Mouse (Mus musculus): Measurements from ENCODE around the gene Tmem119. TPM values are rescaled to one million over a fixed set of nuclear protein-coding genes. Genes with fewer than 3 reads are reported as not detected.

Gene Tmem119
- 10 to 100 TPM; 22.0 to 25.7 TPM for total RNA-seq (2021)

- DNase-seq = peak in 1 of 2 experiments; percentile 37
Observed at GRCm38 (mm10) chr5:113800280-113800679, at the start of gene Tmem119. TSS of gene Tmem119 (minus strand) at chr5:113800516.

GRCm38 (mm10) chr5:113847636-113848035, 47.3 kb upstream of the Tmem119 start:
- no peak for DNase-seq

- DNase-seq = no peak
Observed at GRCm38 (mm10) chr5:113846656-113847055, 46.3 kb upstream of the Tmem119 start.

GRCm38 (mm10) chr5:113845627-113846026, 45.3 kb upstream of the Tmem119 start:
- no peak for DNase-seq

- peak; percentile 67 for DNase-seq
Observed at GRCm38 (mm10) chr5:113844721-113845120, 44.4 kb upstream of the Tmem119 start.

- no peak for DNase-seq
Observed at GRCm38 (mm10) chr5:113844106-113844505, 43.8 kb upstream of the Tmem119 start.

GRCm38 (mm10) chr5:113842906-113843305, 42.6 kb upstream of the Tmem119 start:
- DNase-seq = no peak

DNA sequence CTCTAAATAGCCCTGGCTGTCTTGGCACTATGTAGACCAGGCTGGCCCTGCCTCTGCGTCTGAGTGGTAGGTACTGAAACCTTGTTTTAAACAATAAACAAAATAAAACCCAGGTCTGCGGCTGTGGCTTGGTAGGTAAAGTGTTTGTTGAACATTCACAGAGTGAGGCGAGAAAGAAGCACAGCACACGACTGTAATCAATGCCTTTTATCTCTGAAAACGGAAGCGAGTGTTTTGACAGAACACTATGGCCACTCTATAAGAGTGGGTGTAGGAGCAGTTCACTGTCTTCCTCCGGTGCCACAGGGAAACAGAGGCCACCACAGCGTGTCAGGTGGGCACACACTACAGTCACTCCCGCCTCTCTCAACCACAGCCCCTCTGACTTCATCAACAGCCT, 41.9 kb upstream of the Tmem119 start:
- no peak for DNase-seq

GRCm38 (mm10) chr5:113841243-113842225, 41.2 kb upstream of the Tmem119 start:
- no peak for DNase-seq

GRCm38 (mm10) chr5:113840443-113840842, 40.1 kb upstream of the Tmem119 start:
- no peak for DNase-seq

DNA sequence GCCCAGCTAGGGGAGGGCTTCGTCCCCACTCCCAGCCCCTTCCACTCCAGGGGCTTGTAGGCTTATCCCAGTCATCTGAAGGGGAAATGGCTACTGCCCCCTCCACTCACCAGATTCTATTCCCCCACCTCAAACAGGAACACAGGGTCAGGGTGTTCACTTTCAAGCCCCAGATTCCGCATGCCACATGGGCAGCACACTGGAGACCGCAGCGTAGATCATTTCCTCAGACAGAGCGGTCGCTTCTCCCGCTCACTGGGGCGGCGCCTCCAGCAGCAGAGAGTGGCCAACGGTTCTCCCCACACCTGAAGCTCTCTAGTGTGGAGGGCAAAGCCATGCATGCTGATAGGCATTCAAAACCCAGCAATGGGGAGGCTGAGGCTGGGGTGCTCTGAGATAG, 36.6 kb upstream of the Tmem119 start:
- DNase-seq = no peak

DNA sequence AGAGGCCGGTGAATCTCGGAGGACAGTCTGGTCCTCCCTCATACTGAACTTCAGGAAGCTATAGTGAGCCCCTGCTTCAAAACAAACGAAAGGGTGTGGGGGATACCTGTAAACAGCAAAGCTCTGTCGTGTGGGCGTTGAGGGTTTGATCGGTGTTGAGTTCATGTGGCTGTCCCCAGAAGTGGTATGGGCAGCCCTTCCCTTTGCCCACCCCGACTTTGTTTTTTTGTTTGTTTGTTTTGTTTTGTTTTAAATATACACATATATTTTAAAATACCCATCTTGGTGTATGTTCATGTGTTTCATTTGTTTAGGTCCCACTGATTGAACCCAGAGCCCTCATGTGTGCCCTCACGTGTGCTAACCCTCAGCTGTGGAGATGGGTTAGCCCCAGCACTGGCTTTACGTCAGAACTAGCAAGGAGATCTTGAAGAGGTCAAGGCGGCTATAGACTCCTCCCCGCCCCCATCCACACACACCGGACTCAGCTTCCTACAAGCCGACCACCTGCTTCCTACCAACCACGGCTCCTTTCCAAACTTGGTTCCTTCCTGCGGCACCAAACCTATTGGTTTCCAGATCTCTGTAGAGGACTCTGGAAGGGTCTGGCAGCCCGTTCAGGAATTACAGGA, 33.1 kb upstream of the Tmem119 start:
- DNase-seq = no peak

DNA sequence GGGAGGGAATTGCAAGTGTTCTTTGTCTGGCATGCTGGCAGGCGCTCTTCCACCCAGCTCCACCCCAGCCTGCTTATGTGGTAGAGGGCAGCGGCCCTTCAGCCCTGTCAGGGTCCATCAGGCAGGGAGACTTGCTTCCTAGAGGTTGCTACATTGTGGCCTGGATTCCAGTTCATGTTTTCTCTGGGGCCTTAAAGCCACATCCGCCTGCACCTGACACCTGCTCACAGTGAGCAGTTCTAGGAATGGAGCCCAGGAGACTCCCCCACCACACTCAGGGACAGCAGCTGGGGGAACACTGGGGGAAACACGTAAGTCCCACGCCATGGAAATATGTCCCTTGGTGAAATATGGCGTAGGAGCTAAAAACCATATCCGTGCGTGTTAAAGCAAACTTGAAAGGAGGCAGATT, 32.2 kb upstream of the Tmem119 start, which contains the start of gene Selplg:
TSS of gene Selplg (minus strand) at position 155 of the 412 bp plus-strand sequence.
- no peak for DNase-seq

DNA sequence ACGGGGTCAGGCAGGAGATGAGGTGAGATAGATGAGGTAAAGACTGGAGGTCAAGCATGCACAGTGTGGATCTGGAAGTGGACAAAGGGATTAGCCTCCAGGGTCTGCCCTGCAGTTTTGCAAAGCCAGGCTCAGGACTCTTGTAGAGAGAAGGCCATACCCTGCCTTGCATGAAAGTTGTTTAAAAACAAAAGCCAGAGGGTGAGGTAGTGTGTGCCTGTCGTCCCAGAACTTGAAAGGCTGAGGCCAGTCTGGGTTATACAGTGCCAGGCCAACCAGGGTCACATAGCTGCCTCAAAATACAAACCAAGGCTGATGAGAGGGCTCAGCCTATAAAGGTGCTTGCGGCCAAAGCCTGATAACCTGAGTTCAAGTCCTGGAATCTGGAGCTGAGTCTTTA, 31.4 kb upstream of the Tmem119 start:
- no peak for DNase-seq

- no peak for DNase-seq
Observed at GRCm38 (mm10) chr5:113830796-113831195, 30.5 kb upstream of the Tmem119 start.

- no peak for DNase-seq
Observed at GRCm38 (mm10) chr5:113830292-113830643, 30.0 kb upstream of the Tmem119 start.

- DNase-seq = no peak
Observed at GRCm38 (mm10) chr5:113829566-113830291, 29.4 kb upstream of the Tmem119 start.

- DNase-seq = no peak
Observed at GRCm38 (mm10) chr5:113828481-113828880, 28.2 kb upstream of the Tmem119 start.

GRCm38 (mm10) chr5:113827991-113828411, 27.7 kb upstream of the Tmem119 start:
- DNase-seq = no peak

DNA sequence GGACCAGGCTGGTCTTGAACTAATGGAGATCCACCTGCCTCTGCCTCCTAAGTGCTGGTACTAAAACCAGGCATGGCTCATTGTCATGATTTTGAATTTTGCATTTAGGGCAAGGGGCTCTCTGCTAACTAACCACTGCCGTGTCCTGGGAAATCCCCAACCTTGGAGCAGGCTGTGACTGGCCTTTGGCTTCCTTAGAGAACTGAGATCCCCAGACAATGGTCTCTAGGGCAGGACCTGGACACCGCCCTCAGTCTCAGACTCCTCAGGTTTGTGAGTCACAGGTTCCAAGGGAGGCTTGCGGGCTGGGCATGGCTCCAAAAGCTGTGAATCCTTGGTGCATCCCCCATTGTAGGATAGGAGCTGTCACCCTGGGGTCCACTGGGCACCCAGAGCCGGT, 26.3 kb upstream of the Tmem119 start:
- no peak for DNase-seq

- DNase-seq = no peak
Observed at GRCm38 (mm10) chr5:113825558-113825957, 25.2 kb upstream of the Tmem119 start.

GRCm38 (mm10) chr5:113824228-113824627, 23.9 kb upstream of the Tmem119 start:
- no peak for DNase-seq

GRCm38 (mm10) chr5:113818572-113818971, 18.3 kb upstream of the Tmem119 start:
- no peak for DNase-seq

Data from layer of hippocampus, postnatal 36 days (tissue).